Mouse (Mus musculus): ENCODE measurements around the gene Patz1. TPM values are rescaled to one million over a fixed set of nuclear protein-coding genes. Genes with fewer than 3 reads are reported as not detected.

Patz1 gene
- polyA plus RNA-seq, 1 experiment: 32.2 TPM

GRCm38 (mm10) chr11:3318286-3318685, 29.6 kb downstream of the Patz1 start:
- TF ChIP-seq CTCF (IDR thresholded peaks at IDR 0.05; ENCODE audit: low read depth, low read length) (no peak), POLR2A (IDR thresholded peaks at IDR 0.05; ENCODE audit: borderline replicate concordance, low read depth, low read length) (no peak)
- Histone ChIP-seq H3K4me1 (ENCODE audit: control insufficient read depth, insufficient read depth, low read length) (peaks cover 12% of the 10 kb centered on the region), H3K27ac (ENCODE audit: insufficient read depth, low read depth, low read length) (no peak overlapping the region), H3K4me3 (ENCODE audit: insufficient read depth, low read length) (no peak overlapping the region)

- no peak overlapping the region for H3K4me3 ChIP-seq (ENCODE audit: insufficient read depth, low read length)
- no peak for TF ChIP-seq CTCF (IDR thresholded peaks at IDR 0.05; ENCODE audit: low read depth, low read length)
- no peak for TF ChIP-seq POLR2A (IDR thresholded peaks at IDR 0.05; ENCODE audit: borderline replicate concordance, low read depth, low read length)
- no peak overlapping the region for H3K27ac ChIP-seq (ENCODE audit: insufficient read depth, low read depth, low read length)
- H3K4me1 ChIP-seq (ENCODE audit: control insufficient read depth, insufficient read depth, low read length): peaks cover 14% of the 10 kb centered on the region
Observed at GRCm38 (mm10) chr11:3328271-3328670, 39.6 kb downstream of the Patz1 start.

- Histone ChIP-seq H3K27ac (ENCODE audit: insufficient read depth, low read depth, low read length) (peak overlapping the region; percentile 93), H3K4me1 (ENCODE audit: control insufficient read depth, insufficient read depth, low read length) (peaks cover 14% of the 10 kb centered on the region), H3K4me3 (ENCODE audit: insufficient read depth, low read length) (no peak overlapping the region)
- no peak for TF ChIP-seq POLR2A (IDR thresholded peaks at IDR 0.05; ENCODE audit: borderline replicate concordance, low read depth, low read length)
- TF ChIP-seq CTCF (IDR thresholded peaks at IDR 0.05; ENCODE audit: low read depth, low read length): no peak
Observed at GRCm38 (mm10) chr11:3328806-3329775, 40.4 kb downstream of the Patz1 start.

GRCm38 (mm10) chr11:3329891-3330451, 41.3 kb downstream of the Patz1 start, which contains the start of gene Pik3ip1:
Pik3ip1 (plus strand) TSS chr11:3330401.
- TF ChIP-seq CTCF (IDR thresholded peaks at IDR 0.05; ENCODE audit: low read depth, low read length) (no peak), POLR2A (IDR thresholded peaks at IDR 0.05; ENCODE audit: borderline replicate concordance, low read depth, low read length) (no peak)
- Histone ChIP-seq H3K27ac (ENCODE audit: insufficient read depth, low read depth, low read length) (peak within 1 kb of the TSS; percentile 93), H3K4me1 (ENCODE audit: control insufficient read depth, insufficient read depth, low read length) (peaks cover 19% of the 10 kb centered on the region), H3K4me3 (ENCODE audit: insufficient read depth, low read length) (peak within 1 kb of the TSS; percentile 70)

- TF ChIP-seq POLR2A (IDR thresholded peaks at IDR 0.05; ENCODE audit: borderline replicate concordance, low read depth, low read length): no peak
- 0 out of 2 replicates have a peak, but pooled peaks have one; percentile 22 for TF ChIP-seq CTCF (IDR thresholded peaks at IDR 0.05; ENCODE audit: low read depth, low read length)
- Histone ChIP-seq H3K4me3 (ENCODE audit: insufficient read depth, low read length) (peak overlapping the region; percentile 70), H3K27ac (ENCODE audit: insufficient read depth, low read depth, low read length) (peak overlapping the region; percentile 93), H3K4me1 (ENCODE audit: control insufficient read depth, insufficient read depth, low read length) (peaks cover 22% of the 10 kb centered on the region)
Observed at GRCm38 (mm10) chr11:3330566-3330965, 41.9 kb downstream of the Patz1 start.

GRCm38 (mm10) chr11:3330991-3331750, 42.5 kb downstream of the Patz1 start:
- H3K27ac ChIP-seq (ENCODE audit: insufficient read depth, low read depth, low read length): peak overlapping the region; percentile 93
- TF ChIP-seq POLR2A (IDR thresholded peaks at IDR 0.05; ENCODE audit: borderline replicate concordance, low read depth, low read length): no peak
- no peak for TF ChIP-seq CTCF (IDR thresholded peaks at IDR 0.05; ENCODE audit: low read depth, low read length)
- H3K4me3 ChIP-seq (ENCODE audit: insufficient read depth, low read length): peak overlapping the region; percentile 70
- peaks cover 28% of the 10 kb centered on the region for H3K4me1 ChIP-seq (ENCODE audit: control insufficient read depth, insufficient read depth, low read length)

- Histone ChIP-seq H3K27ac (ENCODE audit: insufficient read depth, low read depth, low read length) (peak overlapping the region; percentile 93), H3K4me1 (ENCODE audit: control insufficient read depth, insufficient read depth, low read length) (peaks cover 28% of the 10 kb centered on the region), H3K4me3 (ENCODE audit: insufficient read depth, low read length) (peak overlapping the region; percentile 70)
- TF ChIP-seq POLR2A (IDR thresholded peaks at IDR 0.05; ENCODE audit: borderline replicate concordance, low read depth, low read length) (no peak), CTCF (IDR thresholded peaks at IDR 0.05; ENCODE audit: low read depth, low read length) (no peak)
Observed at GRCm38 (mm10) chr11:3331756-3332642, 43.3 kb downstream of the Patz1 start.

GRCm38 (mm10) chr11:3333111-3333695, 44.5 kb downstream of the Patz1 start:
- no peak for TF ChIP-seq CTCF (IDR thresholded peaks at IDR 0.05; ENCODE audit: low read depth, low read length)
- TF ChIP-seq POLR2A (IDR thresholded peaks at IDR 0.05; ENCODE audit: borderline replicate concordance, low read depth, low read length): no peak
- Histone ChIP-seq H3K27ac (ENCODE audit: insufficient read depth, low read depth, low read length) (no peak overlapping the region), H3K4me3 (ENCODE audit: insufficient read depth, low read length) (no peak overlapping the region), H3K4me1 (ENCODE audit: control insufficient read depth, insufficient read depth, low read length) (peaks cover 31% of the 10 kb centered on the region)
